Mouse (Mus musculus) neutrophil, adult 5-6 weeks (primary cell): ENCODE results near the gene Mnt. TPM values are rescaled to one million over a fixed set of nuclear protein-coding genes. Genes with fewer than 3 reads are reported as not detected.

Experiments
- ATAC-seq: fragments of 151-379, 151-347 bp; 2 replicates; pipeline ENCODE4 v1.8.0; 2017; ENCODE audit warnings: mild to moderate bottlenecking, moderate TSS enrichment; ENCODE audit not compliant: insufficient number of reproducible peaks, poor library complexity, low FRiP score, severe bottlenecking; ENCODE audit errors: extremely low read depth
- total RNA-seq: library from RNA; stranded (forward); fragments of 200-1000 nt; gene quantifications from 2 replicates; pipeline ENCODE4 v1.2.3, GENCODE M21; 2017

Mnt gene
- total RNA-seq, 1 experiment from 2014 or later: 19.8 TPM

DNA sequence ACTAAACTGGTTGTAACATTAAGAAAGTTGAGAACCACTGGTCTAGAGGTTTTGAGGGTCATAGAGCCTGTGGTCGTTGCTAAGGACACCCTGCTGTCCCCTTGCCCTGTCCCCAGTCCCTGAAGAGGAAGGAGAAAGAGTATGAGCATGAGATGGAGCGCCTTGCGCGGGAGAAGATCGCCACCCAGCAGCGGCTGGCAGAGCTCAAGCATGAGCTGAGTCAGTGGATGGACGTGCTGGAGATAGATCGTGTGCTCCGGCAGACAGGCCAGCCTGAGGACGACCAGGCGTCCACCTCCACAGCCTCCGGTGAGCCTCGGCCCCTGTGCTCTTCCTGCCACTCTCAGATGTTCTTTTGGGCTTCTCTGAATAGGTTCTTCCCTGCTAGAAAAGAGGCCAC, 11.3 kb downstream of the Mnt start:
- ATAC-seq: no peak

DNA sequence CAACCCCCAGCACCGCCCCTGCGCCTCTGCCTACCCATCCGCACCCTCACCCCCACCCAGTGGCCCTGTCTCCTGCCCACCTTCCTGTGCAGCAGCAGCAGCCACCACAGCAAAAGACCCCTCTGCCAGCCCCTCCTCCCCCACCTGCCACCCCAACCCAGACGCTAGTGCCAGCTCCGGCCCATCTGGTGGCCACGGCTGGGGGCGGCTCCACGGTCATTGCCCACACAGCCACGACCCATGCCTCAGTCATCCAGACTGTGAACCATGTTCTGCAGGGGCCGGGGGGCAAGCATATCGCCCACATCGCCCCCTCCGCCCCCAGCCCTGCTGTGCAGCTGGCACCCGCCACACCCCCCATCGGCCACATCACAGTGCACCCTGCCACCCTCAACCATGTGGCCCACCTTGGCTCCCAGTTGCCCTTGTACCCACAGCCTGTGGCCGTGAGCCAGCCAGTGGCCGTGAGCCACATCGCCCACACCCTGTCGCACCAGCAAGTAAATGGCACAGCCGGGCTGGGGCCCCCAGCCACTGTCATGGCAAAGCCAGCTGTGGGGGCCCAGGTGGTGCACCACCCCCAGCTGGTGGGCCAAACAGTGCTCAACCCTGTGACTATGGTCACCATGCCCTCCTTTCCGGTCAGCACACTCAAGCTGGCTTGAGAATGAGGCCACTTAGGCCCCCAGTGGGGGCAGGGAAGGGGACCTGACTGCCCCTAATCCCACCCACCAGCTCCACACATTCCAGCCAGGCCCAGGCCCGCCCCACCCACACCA, 12.1 kb downstream of the Mnt start:
- no peak for ATAC-seq

DNA sequence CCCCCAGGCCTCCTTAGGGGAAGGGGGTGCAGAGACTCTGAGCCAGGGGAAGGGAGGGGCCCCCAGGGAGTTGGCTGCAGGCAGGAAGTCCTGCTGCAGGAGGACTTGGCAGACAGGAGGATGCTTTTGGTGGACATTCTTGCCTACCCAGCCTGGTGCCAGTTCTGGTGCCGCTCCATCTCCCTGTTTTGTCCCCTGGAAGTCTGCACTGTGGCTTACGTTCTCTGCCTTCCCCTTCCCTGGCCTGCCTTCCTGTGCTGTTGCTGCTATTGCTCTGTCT, 12.7 kb downstream of the Mnt start:
- ATAC-seq: no peak

DNA sequence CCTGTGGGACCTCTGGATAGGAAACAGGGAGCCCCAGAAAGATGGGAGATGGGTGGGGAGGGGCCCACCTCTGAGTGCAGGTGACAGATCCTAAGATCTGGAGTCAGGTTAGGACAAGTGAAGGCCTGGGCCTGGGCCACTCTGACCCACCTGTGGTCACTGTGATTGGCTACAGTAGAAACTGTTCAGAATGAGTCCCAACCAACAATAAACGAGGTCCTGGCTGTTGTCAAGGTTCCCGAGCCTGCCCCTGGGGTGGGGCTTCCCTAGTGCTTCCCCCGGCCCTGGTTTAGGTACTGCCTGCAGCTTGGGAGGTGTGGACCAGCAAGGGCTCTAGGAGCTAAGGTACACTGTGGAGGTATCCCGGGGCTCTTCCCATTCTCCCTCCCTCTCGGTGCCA, 13.0 kb downstream of the Mnt start:
- no peak for ATAC-seq

DNA sequence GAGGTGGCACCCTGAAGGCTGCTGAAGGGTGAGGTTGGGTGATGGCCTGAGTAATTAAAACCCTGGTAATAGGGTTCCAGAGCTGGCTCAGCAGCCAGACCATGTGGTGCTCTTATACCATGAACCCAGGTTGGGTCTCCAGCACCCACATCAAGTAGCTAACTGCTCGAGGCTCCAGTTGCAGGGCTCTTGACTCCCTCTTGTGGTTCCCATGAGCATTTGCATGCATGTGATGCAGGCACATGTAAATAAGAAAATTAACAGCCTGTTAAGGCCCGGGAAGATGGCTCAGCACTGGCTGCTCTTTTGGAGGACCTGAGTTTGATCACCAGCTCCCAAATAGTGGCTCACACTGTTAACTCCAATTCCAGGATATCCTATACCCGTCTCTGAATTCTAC, 15.1 kb downstream of the Mnt start:
- ATAC-seq: no peak

DNA sequence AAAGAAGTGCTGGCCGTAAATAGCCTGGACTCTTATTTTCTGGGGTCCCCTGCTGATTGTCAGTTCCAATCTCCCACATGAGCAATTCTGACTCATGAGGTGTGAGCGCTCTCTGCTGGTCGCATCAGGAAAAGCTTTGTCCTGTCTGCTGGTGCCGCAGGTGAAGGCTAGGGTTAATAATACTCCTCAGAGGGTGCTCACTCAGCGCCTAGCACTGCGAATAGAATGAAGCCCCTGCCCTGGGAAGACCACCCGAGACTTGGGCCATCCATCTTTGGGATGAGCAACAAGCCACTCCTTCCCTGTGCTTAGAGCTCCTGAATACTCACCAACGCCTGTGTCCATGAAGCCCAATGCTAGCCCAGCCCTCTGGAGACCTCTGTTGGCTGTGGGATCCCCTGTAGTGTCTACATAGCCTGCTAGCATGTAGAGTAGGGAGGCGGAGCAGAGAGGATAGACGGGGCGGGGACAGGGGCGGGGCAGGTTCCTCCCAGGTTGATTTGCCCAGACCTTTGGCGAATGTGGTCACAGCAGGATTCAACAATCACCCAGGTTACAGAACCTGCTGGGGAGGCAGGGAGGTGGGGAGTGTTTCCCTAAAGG, 17.3 kb downstream of the Mnt start:
- peak; percentile 57 for ATAC-seq

DNA sequence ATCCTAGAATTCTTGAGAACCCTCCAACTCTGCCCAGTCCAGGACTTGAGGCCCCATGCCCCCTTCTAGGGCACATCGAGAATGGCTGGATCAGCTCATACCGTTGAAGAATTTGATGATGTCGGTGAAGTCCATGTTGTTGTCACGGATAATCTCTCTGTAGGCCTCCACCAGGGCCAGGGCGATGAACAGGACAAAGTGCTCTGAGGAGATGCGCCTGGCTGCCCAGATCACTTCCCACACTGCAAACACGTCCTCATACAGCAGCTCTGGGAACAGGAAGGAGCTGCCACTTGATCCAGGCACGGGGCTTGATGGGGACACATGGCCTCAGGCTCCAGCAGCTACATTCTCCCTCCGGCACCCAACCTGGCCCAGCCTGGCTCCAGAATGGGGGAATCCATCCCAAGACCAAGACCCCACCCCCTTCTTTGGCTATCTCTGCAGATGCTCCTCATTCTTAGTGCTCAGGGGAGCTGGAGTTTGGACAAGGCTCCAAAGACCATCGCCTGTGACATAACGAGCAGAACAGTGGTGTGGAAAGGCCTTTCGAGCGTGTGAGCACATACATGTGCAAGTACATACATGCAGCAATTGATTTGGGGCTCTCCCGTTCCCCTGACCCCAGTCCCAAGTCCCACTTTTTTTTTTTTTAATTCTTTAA, 20.4 kb downstream of the Mnt start:
- no peak for ATAC-seq

DNA sequence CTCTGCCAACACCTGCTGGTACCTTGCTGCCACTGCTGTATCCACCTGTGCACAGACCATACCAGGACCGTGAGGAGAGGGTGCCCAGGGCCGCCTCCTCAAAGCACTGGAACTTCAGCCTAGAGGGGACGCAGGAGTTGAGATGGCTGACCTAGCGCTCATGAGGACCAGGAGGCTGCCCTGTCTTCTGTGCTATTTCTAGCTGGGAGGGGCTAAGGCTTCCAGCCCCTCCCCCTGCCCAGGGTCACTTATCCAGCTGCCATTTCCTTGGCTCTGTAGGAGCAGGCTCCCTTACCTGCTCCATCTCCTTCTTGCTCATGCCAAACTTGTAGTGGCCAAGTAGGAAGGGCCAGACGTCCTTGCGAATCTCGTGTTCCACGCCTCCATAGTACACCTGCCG, 27.0 kb downstream of the Mnt start:
- no peak for ATAC-seq

DNA sequence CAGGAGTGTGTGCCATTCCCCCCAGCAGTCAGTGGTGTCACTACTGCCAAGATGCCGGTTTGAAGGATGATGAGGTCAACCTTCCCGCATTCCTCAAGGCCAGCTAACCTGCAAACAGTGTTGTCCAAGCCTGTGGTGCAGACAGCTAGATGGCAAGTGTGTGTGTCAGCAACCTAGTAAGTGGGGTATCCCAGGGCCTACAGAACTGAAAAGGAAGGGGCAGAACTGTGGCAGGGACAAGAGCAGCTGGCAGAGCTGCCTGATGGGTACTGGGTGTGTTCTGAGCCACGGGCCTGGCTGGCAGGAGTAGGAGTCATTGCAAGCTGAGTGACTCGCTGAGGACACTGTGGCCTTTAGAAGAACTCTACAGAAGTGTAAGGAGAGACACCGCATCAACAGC, 31.4 kb downstream of the Mnt start:
- no peak for ATAC-seq

DNA sequence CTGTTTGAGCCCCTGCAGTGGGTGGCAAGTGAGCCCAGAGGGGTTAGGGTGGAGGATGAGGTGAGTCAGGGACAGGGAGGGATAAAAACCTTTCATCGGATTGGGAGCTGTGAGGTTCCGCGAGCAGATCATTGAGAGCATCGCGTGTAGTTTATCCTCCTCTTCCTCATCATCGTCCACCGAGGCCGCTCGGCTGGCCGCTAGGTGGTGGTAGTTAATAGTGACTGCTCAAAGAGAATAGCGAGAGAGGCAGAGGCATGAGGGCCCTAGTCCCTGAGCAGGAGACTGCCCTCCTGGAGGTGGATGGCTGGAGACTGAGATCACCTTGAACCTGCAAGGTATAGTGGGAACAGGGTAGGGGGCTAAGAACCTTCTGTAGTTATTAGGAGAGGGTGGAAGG, 32.8 kb downstream of the Mnt start:
- no peak for ATAC-seq

DNA sequence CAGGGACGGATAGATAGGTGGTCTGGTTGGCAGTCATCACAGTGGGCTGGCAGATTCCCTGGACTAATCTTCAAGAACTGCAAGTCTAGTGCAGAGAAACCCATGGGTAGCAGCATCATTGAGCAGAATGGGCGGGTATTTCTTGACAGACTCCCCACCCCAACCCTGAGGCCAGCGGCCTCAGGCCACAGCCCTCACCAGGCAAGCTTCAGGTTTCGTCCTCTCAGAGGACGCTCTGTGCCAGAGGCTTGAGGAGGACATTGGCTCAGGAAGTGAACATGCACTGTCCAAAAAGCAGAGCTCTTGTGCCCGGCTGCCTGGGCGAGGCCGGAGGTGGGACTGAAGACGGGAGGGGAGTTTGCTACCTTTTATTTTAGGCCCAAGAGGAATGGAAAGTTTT, 33.7 kb downstream of the Mnt start:
- no peak for ATAC-seq

DNA sequence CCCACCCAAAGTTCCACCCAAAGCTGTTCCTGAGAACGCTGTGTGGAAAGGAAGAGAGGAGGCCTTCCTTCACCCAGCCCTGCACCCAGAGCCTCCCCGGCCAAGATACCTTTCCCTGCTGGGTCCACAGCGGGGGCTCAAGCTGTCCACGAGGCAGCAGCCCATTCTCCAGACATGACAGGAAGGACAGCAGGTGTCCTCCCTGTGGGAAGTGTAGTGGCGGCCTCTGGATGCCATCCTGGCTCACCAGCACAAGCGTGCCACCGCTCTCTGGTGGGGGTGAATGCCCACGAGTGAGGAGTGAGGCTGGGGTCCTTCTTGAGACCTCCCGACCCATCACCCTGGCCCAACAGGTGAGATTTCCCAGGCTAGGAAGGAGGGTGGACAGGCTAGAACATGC, 34.5 kb downstream of the Mnt start:
- no peak for ATAC-seq

DNA sequence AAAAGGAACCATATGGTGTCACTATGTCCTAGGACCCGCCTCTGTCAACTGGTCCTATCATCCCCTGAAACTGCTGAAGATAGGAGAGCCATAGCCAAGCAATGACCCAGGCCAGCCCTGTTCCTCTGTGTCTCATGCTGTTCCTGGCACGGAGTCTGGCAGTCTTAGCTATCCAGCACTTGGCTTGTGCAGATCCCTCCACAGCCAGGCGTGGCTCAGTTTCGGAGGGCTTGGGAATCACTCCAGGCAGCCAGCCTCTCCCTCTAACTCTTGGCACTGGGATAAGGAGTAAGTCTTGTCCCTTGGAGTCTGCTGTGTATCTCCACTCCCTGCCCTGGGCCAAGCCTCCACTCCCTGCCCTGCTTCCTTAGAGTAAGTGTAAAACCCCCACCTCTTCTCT, 35.9 kb downstream of the Mnt start:
- ATAC-seq: no peak

DNA sequence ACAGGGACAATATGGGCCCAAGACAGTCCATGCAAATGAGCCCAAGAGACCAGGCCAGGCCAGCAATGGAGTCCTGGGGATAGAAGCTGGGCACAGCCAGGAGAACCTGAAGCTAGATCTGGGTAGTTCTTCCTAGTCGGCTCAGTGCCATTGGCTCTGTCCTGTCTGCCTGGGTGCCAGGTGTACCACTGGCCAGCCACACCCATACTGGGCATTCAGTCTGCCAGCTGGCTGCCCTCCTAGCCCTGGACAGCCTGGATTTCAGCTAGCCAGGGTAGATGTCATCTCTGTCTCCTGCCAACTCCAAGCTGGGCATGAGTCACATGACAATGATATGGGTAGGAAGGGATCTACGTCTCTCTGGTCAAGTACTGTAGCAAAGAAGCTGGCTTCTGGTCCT, 36.5 kb downstream of the Mnt start:
- ATAC-seq: no peak

DNA sequence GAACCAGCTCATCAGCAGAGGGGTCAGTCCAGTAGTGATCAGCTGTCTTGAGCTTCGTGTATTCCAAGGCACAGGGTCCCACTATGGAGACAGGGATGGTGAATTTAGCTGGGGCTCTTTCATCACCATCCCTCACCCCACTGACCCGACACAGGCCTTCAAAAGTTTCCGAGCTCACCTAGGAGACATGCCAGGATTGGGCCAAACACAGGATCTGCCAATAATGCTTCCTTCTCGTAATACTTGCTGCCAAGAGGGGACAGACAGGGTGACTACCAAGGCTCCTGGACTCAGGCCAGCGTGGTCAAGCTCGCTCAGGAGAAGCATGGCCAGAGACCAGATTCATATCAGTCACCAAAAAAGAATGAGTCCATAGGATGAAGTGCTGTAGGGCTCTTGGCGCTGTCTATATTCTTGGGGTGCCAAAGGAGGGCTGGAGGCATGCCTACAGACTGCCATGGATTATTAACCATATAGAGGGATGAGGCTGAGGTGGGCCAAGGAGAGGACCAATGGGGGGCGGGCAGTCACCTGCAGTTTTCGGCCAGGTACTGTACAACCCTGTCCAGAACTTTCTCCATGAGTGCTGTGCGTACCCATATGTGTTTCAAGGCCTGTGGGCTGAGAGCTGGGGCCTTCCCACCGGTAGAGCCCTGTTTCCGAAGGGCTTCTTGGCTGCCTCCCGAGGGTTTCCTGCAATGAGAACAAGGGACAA, 37.5 kb downstream of the Mnt start:
- no peak for ATAC-seq

DNA sequence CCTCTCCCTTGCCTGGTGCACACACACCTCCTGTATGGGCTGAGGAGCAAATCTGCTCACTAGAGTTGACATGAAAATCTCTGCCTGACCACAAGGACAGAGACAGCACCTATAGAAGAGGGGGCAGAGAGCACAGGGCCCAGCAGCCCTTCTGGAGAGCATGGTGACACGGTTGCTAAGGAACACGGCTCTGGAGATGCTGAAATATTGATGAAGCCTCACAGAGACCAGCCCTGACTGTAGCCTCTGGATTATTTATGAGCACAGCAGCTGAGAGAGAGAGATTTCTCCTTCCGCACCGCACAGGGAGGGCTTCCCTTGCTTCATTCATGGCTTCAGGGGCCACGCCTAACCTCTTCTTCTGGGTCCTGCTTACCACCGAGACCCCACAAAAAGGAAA, 38.9 kb downstream of the Mnt start:
- no peak for ATAC-seq

DNA sequence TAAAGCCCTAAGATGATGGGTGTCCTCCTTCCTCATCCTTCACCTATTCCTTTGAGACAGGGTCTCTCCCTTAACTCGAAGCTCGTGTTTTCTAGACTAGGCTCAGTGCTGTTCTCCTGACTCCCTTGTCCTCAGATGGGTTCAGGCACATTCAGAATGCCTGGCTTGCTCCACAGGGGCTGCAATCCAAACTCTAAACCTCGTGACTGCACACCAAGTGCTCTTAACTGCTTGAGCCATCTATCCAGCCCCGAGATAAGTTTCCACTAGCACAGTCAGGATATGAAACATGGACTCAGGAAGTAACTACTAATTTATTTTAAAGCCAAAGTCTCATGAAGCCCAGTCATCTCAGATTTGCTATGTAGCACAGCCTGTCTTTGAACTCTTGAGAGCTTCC, 39.8 kb downstream of the Mnt start:
- ATAC-seq: no peak

DNA sequence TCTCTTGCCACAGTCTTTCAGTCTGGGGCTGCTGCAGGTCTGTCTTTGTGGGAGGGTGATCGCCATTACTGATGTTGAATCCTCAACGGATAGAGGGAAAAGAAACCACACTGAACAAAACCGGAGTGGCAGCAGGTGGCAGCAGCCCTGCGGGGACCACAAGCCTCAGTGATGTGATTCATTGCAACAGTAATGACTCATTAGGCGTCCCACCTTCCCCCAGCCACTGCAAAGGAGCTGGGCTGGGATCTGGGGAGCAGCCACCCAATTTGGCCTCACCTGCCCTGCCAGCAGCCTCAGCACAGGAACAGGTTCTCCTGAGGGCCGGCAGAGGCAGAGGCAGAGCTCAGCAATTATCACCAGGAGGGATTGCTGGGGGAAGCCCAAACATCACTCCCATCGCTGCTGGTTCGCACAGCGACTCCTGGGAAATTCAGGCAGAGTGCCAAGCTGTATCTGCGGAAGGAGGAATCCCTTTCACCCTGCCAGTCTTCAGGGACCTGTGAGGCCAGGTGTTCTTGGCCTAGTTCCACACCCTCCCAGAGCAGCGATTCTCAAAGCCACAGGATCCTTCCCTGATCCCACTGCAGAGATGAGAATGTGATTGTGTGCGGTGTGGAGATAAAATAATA, 40.4 kb downstream of the Mnt start:
- ATAC-seq: no peak

DNA sequence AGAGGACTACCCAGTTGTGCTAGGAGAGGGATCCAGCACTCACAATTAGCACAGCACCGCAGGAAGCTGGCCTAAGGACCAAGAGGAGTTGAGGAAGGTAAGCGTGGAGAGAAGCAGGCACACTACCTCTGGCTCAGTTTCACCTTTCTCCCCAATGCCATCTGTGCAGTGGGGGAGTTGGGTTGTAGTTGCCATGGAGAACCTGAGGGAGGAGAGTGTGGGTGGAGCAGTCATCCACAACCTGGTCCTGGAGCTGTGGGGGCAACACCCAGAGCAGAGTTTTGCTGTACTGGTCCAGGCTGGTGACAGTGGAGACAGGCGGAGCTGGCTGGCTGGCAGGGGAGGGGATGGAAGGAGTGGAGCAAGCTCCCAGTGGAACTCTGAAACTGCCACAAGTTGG, 43.9 kb downstream of the Mnt start:
- no peak for ATAC-seq

DNA sequence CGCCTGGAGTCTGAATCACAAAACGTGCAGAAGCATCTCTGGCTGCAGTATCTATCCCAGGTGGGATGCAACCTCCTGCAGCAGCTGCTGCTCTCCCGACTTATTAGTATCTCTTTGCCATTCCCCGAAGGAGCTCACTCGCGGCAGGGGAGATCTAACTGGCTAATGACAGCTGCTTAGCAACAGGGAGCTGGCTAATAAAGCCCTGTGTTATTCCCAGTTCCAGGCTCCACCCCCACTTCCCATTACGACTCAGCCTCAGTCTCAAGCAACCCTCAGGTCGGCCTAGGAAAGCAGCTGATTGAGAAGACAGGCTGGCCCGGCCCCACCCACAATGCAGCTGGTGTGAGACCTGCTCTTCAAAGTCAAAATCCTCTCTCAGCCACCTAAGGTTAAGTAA, 46.1 kb downstream of the Mnt start:
- ATAC-seq: no peak
